Mouse (Mus musculus) hindbrain, embryonic 11.5 days (tissue): ENCODE results near the gene Mrps31. TPM values are rescaled to one million over a fixed set of nuclear protein-coding genes. Genes with fewer than 3 reads are reported as not detected.

Source experiments
- ATAC-seq: fragments of 200-750 bp; cut with Nextera tagmentation; 2 replicates; pipeline ENCODE4 v1.8.0; 2017; ENCODE audit warnings: mild to moderate bottlenecking, moderate TSS enrichment, moderate library complexity; ENCODE audit not compliant: low FRiP score
- DNase-seq: peaks from one replicate; pipeline ENCODE4 v3.0.0-alpha.2; 2015; ENCODE audit warnings: low spot score
- H3K27ac ChIP-seq: fragments of 300-500 bp; sonication (generic); 2 replicates; pipeline ENCODE4 v1.5.1; 2014; ENCODE audit warnings: mild to moderate bottlenecking, low read depth, low read length
- H3K27me3 ChIP-seq: fragments of 300-500 bp; sonication (generic); 2 replicates; pipeline ENCODE4 v1.6.1; 2014; ENCODE audit warnings: mild to moderate bottlenecking, low read length, moderate library complexity, mixed read lengths; ENCODE audit not compliant: control insufficient read depth, insufficient read depth
- H3K36me3 ChIP-seq: fragments of 300-500 bp; sonication (generic); 2 replicates; pipeline ENCODE4 v1.6.1; 2014; ENCODE audit warnings: mild to moderate bottlenecking, low read length, moderate library complexity, mixed read lengths; ENCODE audit not compliant: control insufficient read depth, insufficient read depth
- H3K4me1 ChIP-seq: fragments of 300-500 bp; sonication (generic); replicated peaks from 2 replicates; pipeline ENCODE4 v1.6.1; 2014; ENCODE audit warnings: low read length, mixed read lengths; ENCODE audit not compliant: control insufficient read depth, insufficient read depth
- H3K4me2 ChIP-seq: fragments of 300-500 bp; sonication (generic); replicated peaks from 2 replicates; pipeline ENCODE4 v1.6.1; 2014; ENCODE audit warnings: mild to moderate bottlenecking, low read depth, low read length
- H3K4me3 ChIP-seq: fragments of 300-500 bp; sonication (generic); 2 replicates; pipeline ENCODE4 v1.5.1; 2014; ENCODE audit warnings: low read depth, low read length
- H3K9ac ChIP-seq: fragments of 300-500 bp; sonication (generic); 2 replicates; pipeline ENCODE4 v1.6.1; 2014; ENCODE audit warnings: low read depth, low read length
- H3K9me3 ChIP-seq: fragments of 300-500 bp; sonication (generic); 2 replicates; pipeline ENCODE4 v1.6.1; 2016; ENCODE audit warnings: low read length; ENCODE audit not compliant: control insufficient read depth
- WGBS: fragments of 180-500 bp; shearing (Covaris S2); extraction: QIAGEN DNeasy Blood & Tissue Kit; methylation state at CpG from one replicate; pipeline ENCODE4 v1.1.7; 2014; 5-methylcytosine and 5-hydroxymethylcytosine counted together
- polyA plus RNA-seq: library from polyadenylated mRNA; unstranded; fragments of >200 nt; fragmentation: Nextera tagmentation; extraction: Ambion mirVana; gene quantifications from 2 replicates; pipeline ENCODE4 v1.2.1, GENCODE M21; 2014

Gene Mrps31
- polyA plus RNA-seq = 43.2 and 49.3 TPM in 2 replicates

- Histone ChIP-seq H3K9me3 (no peaks in the 10 kb centered on the region), H3K4me2 (peak within 1 kb of the TSS; percentile 69), H3K4me1 (no peaks in the 10 kb centered on the region), H3K9ac (peak within 1 kb of the TSS; percentile 94), H3K27ac (peak within 1 kb of the TSS; percentile 54), H3K4me3 (peak within 1 kb of the TSS; percentile 94), H3K27me3 (no peaks in the 10 kb centered on the region), H3K36me3 (no peaks in the 10 kb centered on the region)
- under 1% methylated on average over 25 of the region's 25 CpGs for WGBS
- peak; percentile 92 for ATAC-seq
- DNase-seq = peak; percentile 89
These were observed at the start of gene Mrps31 for GRCm38 (mm10) chr8:22411282-22411702. Gene Mrps31, plus strand, starts transcription at chr8:22411361.

- H3K27ac ChIP-seq = no peak overlapping the region
- no peak for ATAC-seq
- no peak overlapping the region for H3K4me3 ChIP-seq
- no peaks in the 10 kb centered on the region for H3K36me3 ChIP-seq
- H3K4me2 ChIP-seq = no peak overlapping the region
- no peaks in the 10 kb centered on the region for H3K27me3 ChIP-seq
- DNase-seq = no peak
- no peaks in the 10 kb centered on the region for H3K4me1 ChIP-seq
- WGBS = 89% methylated on average over 5 of the region's 5 CpGs
- no peaks in the 10 kb centered on the region for H3K9me3 ChIP-seq
- H3K9ac ChIP-seq = no peak overlapping the region
These were observed 34.9 kb upstream of the Mrps31 start for GRCm38 (mm10) chr8:22376311-22376710.

- DNase-seq = peak; percentile 71
- H3K36me3 ChIP-seq = no peaks in the 10 kb centered on the region
- H3K4me2 ChIP-seq = no peak overlapping the region
- WGBS = 44% methylated on average over 5 of the region's 5 CpGs
- H3K9me3 ChIP-seq = no peaks in the 10 kb centered on the region
- H3K4me3 ChIP-seq = no peak overlapping the region
- peak; percentile 77 for ATAC-seq
- no peaks in the 10 kb centered on the region for H3K27me3 ChIP-seq
- H3K27ac ChIP-seq = no peak overlapping the region
- no peaks in the 10 kb centered on the region for H3K4me1 ChIP-seq
- no peak overlapping the region for H3K9ac ChIP-seq
These were observed 34.3 kb upstream of the Mrps31 start for GRCm38 (mm10) chr8:22376903-22377302.

- DNase-seq = no peak
- Histone ChIP-seq H3K27me3 (no peaks in the 10 kb centered on the region), H3K4me1 (no peaks in the 10 kb centered on the region), H3K36me3 (no peaks in the 10 kb centered on the region), H3K4me2 (no peak overlapping the region), H3K4me3 (no peak overlapping the region), H3K9ac (no peak overlapping the region), H3K9me3 (no peaks in the 10 kb centered on the region), H3K27ac (no peak overlapping the region)
- WGBS = 96% methylated on average over 11 of the region's 11 CpGs
- no peak for ATAC-seq
These were observed 30.2 kb upstream of the Mrps31 start for GRCm38 (mm10) chr8:22380934-22381333.

GRCm38 (mm10) chr8:22382824-22383595 is 28.2 kb upstream of the Mrps31 start:
- no peak overlapping the region for H3K27ac ChIP-seq
- no peak overlapping the region for H3K9ac ChIP-seq
- no peaks in the 10 kb centered on the region for H3K9me3 ChIP-seq
- DNase-seq (peak; percentile 3), ATAC-seq (no peak)
- H3K4me2 ChIP-seq = no peak overlapping the region
- WGBS = 83% methylated on average over 19 of the region's 19 CpGs
- H3K4me3 ChIP-seq = no peak overlapping the region
- no peaks in the 10 kb centered on the region for H3K36me3 ChIP-seq
- no peaks in the 10 kb centered on the region for H3K27me3 ChIP-seq
- H3K4me1 ChIP-seq = no peaks in the 10 kb centered on the region

- no peaks in the 10 kb centered on the region for H3K4me1 ChIP-seq
- no peak for DNase-seq
- H3K9ac ChIP-seq = no peak overlapping the region
- no peaks in the 10 kb centered on the region for H3K9me3 ChIP-seq
- no peaks in the 10 kb centered on the region for H3K36me3 ChIP-seq
- 95% methylated on average over 6 of the region's 6 CpGs for WGBS
- no peaks in the 10 kb centered on the region for H3K27me3 ChIP-seq
- no peak overlapping the region for H3K4me2 ChIP-seq
- H3K4me3 ChIP-seq = no peak overlapping the region
- no peak overlapping the region for H3K27ac ChIP-seq
- ATAC-seq = no peak
These were observed 26.0 kb upstream of the Mrps31 start for GRCm38 (mm10) chr8:22385158-22385557.

- WGBS = 85% methylated on average over 10 of the region's 10 CpGs
- H3K9me3 ChIP-seq = no peaks in the 10 kb centered on the region
- H3K36me3 ChIP-seq = no peaks in the 10 kb centered on the region
These were observed 21.3 kb upstream of the Mrps31 start for GRCm38 (mm10) chr8:22389874-22390273.

GRCm38 (mm10) chr8:22390766-22391463 is 20.2 kb upstream of the Mrps31 start:
- H3K4me3 ChIP-seq = no peak overlapping the region
- ATAC-seq = no peak
- DNase-seq = no peak
- no peaks in the 10 kb centered on the region for H3K36me3 ChIP-seq
- no peaks in the 10 kb centered on the region for H3K27me3 ChIP-seq
- no peaks in the 10 kb centered on the region for H3K4me1 ChIP-seq
- H3K9ac ChIP-seq = no peak overlapping the region
- WGBS = 93% methylated on average over 8 of the region's 8 CpGs
- H3K4me2 ChIP-seq = no peak overlapping the region
- H3K27ac ChIP-seq = no peak overlapping the region
- H3K9me3 ChIP-seq = no peaks in the 10 kb centered on the region

More at GRCm38 (mm10) chr8:22389874-22390273, 21.3 kb upstream of the Mrps31 start:
- Histone ChIP-seq H3K4me2 (no peak overlapping the region), H3K9ac (no peak overlapping the region), H3K4me1 (no peaks in the 10 kb centered on the region), H3K4me3 (no peak overlapping the region), H3K27me3 (no peaks in the 10 kb centered on the region), H3K27ac (no peak overlapping the region)
- ATAC-seq (no peak), DNase-seq (no peak)
